Mouse (Mus musculus) bone marrow macrophage, adult 2 months (primary cell): ENCODE results near the gene Arid1b. TPM values are rescaled to one million over a fixed set of nuclear protein-coding genes. Genes with fewer than 3 reads are reported as not detected.

Experiments used
- H3K27ac ChIP-seq: 2 replicates; pipeline ENCODE4 v1.5.1; 2012; ENCODE audit warnings: low read depth, low read length; ENCODE audit not compliant: insufficient read depth
- H3K4me1 ChIP-seq: 2 replicates; pipeline ENCODE4 v1.6.1; 2012; ENCODE audit warnings: low read length; ENCODE audit not compliant: control insufficient read depth, insufficient read depth
- H3K4me3 ChIP-seq: 2 replicates; pipeline ENCODE4 v1.5.1; 2012; ENCODE audit warnings: mild to moderate bottlenecking, low read length, moderate library complexity; ENCODE audit not compliant: insufficient read depth
- CTCF ChIP-seq: IDR thresholded peaks from 2 replicates; pipeline ENCODE4 v1.5.1; 2012; ENCODE audit warnings: low read depth, mild to moderate bottlenecking, low read length, moderate library complexity
- POLR2A ChIP-seq: IDR thresholded peaks from 2 replicates; pipeline ENCODE4 v1.6.1; 2012; ENCODE audit warnings: mild to moderate bottlenecking, low read depth, low read length, borderline replicate concordance
- polyA plus RNA-seq: library from polyadenylated mRNA; stranded (reverse); fragments of >200 nt; gene quantifications from 2 replicates; pipeline ENCODE4 v1.2.4, GENCODE M21; 2012; ENCODE audit not compliant: missing spikeins, insufficient read depth, insufficient read length

Arid1b gene
- polyA plus RNA-seq, 1 experiment, result 25.8 TPM

DNA sequence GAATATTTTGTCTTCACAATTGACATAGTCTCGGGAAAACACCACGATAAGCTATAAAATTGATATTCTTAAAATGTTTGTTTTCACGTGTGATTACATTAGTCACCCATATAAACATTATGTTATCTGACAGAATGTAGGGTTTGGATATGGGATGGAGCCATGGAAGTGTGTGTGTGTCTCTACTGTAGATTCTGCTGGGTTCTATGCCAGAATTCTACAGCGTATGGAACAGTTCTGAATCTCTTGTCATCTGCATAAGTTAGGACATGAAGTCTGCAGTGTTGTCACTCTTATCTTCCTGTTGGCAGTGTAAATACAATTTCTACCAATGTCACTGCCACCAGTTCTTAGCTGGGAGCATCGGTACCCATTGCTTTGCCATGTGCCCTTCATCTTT lies 177.3 kb downstream of the Arid1b start:
- Histone ChIP-seq H3K4me3 (no peak overlapping the region), H3K4me1 (peaks cover 5% of the 10 kb centered on the region; the same call in 1 of the 2 replicates), H3K27ac (no peak overlapping the region)
- TF ChIP-seq CTCF, result no peak
- no peak for TF ChIP-seq POLR2A

DNA sequence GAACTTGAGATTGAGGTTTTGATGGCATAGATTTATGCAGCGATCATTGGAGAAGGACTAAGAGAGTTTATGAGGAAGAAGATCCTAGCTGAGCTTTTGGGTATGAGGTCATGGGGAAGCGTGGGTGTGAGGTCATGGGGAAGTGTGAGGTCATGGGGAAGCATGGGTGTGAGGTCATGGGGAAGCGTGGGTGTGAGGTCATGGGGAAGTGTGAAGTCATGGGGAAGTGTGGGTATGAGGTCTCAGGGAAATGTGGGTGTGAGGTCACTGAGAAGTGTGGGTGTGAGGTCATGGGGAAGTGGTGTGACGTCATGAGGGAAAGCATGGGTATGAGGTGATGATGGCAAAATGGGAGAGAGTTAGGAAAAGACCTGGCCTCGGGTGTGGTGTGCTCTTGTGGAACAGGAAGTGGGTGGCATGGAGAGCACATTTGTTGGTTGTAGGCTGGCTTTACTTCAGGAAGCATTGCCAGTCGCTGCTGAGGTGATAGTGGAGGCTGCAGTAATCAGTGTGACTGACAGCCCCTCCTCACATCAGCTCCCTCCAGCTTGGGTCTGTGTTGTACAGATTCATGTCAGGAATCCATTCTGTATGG lies 180.4 kb downstream of the Arid1b start:
- no peak for TF ChIP-seq CTCF
- no peak for TF ChIP-seq POLR2A
- Histone ChIP-seq H3K27ac (no peak overlapping the region), H3K4me3 (no peak overlapping the region), H3K4me1 (peaks cover 5% of the 10 kb centered on the region; the same call in 1 of the 2 replicates)

DNA sequence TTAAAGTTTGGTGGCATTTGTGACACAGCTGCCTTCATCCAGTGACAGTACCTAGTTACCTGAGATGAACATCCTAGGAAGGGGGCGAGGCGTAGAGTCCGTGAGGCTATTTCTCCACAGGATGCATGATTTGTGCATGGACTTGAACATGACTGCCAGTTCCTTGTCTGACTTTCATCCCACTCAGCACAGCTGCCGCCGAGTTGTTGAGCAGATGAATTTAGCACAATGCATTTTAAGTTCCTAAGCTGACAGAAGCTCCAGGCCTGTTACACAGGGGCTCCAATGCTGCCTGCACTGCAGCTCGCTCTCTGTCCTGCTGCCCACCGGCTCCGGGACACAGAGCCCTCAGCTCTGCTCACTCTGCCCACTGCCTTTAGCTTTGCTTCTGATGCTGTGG lies 181.4 kb downstream of the Arid1b start:
- no peak for TF ChIP-seq CTCF
- no peak for TF ChIP-seq POLR2A
- Histone ChIP-seq H3K27ac (no peak overlapping the region), H3K4me3 (no peak overlapping the region), H3K4me1 (peaks cover 5% of the 10 kb centered on the region; the same call in 1 of the 2 replicates)

DNA sequence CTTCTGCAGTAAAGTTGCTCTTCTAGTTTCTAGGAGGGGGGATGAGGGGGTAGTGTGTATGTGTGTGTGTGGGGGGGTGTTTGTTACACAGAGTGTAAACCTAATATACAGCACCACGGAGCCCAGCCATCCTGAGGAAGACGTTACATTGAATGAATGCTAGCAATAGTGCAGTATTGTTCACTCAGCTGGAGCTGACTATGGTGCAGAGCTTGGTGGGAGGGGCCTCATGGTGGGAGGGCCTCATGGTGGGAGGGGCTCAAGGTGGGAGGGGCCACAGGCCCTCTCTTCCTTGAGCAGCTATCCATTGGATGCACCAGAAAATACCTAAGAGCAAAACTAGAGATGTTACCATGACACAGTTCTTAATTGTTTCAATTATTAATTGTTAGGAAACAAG lies 182.2 kb downstream of the Arid1b start:
- H3K27ac ChIP-seq, result no peak overlapping the region
- peaks cover 5% of the 10 kb centered on the region; the same call in 1 of the 2 replicates for H3K4me1 ChIP-seq
- TF ChIP-seq POLR2A (no peak), CTCF (no peak)
- H3K4me3 ChIP-seq, result no peak overlapping the region

DNA sequence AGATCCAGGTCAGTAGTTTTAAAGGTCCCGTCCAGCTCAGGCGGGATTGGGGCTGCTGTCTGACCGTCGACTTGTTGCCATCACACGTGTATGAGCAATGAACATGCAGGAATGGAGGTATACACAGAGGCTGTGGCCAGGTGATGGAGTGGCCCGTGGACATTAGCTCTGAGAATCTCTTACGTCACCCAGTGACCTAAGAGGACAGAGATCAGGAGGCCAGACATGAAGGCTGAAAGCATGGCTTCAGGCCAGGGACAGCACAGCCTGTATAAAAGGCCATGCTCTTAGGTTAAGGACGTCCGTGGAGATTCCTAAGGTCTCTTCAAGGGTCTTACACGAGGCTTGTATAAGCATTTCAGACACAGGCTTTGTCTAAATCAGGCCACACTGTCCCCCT lies 184.4 kb downstream of the Arid1b start:
- Histone ChIP-seq H3K4me3 (no peak overlapping the region), H3K27ac (no peak overlapping the region), H3K4me1 (peaks cover 7% of the 10 kb centered on the region; the same call in 1 of the 2 replicates)
- no peak for TF ChIP-seq POLR2A

DNA sequence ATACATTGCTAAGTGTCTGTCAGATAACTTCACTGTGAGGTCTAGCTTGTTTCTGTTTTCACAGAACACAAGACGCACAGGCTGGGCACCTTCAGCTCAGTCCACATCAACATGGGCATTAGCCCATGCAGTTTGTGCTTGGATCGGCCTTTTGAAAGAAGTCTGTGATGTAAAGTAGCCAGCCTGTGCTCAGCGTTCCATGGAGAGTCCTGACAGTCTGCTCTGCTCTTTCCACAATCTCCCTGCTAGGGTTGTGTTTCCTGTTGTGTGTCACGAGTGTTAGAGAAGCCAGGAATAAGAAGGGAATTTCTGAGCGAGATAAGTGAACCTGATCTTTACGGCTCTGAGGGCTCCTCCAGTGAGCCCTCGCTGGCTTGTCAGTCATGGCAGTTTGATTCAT lies 184.9 kb downstream of the Arid1b start:
- TF ChIP-seq CTCF (no peak), POLR2A (no peak)
- Histone ChIP-seq H3K4me3 (no peak overlapping the region), H3K27ac (no peak overlapping the region), H3K4me1 (peaks cover 7% of the 10 kb centered on the region; the same call in 1 of the 2 replicates)

DNA sequence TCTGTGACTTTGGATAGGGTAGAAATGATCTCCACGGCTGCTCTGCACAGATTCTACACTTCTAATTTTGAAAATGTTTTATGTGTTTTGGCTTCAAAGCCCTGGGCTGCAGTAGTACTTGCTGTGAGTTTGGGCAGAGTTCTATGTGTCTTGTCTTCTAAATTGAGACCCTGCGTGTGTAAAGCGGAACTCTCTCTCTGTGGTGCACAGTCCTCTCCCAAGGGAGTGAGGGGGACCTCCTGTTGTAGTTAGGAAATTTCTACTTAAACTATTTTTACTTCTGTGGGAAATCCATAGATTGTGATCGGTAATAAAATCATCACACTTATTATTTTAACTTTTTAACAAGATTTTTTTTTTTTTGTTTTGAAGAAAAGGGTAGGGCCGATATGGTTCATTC lies 185.3 kb downstream of the Arid1b start:
- TF ChIP-seq CTCF (no peak), POLR2A (no peak)
- Histone ChIP-seq H3K4me3 (no peak overlapping the region), H3K4me1 (peaks cover 7% of the 10 kb centered on the region; the same call in 1 of the 2 replicates), H3K27ac (no peak overlapping the region)

DNA sequence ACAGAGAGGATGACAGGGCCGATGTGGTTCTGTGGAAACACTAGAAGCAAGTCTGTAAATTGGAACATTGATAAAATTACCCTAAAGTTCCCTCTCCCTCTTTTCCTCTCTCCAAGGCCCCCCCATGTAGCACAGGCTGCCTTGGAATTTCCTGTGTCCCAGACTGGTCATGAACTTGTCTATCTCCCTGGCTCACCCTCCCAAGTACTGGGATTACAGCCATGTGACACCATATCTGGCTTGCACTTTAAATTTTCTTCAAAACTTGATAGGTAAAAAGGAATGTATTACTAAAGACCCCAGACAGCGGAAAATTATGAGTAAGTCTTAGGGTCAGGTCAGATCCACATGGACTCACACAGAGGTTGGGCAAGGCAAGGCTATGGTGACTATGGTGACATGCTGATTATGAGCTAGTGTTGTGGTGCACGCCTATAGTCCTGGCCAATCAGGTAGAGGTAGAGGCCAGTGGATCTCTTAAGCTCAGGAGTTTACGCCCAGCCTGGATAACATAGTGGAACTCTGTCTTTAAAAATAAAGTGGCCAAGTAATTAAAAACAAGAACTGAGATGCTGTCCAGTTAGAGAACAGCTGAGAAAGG lies 185.9 kb downstream of the Arid1b start:
- TF ChIP-seq POLR2A, result no peak
- TF ChIP-seq CTCF, result no peak
- Histone ChIP-seq H3K4me3 (no peak overlapping the region), H3K4me1 (peaks cover 7% of the 10 kb centered on the region; the same call in 1 of the 2 replicates), H3K27ac (no peak overlapping the region)

DNA sequence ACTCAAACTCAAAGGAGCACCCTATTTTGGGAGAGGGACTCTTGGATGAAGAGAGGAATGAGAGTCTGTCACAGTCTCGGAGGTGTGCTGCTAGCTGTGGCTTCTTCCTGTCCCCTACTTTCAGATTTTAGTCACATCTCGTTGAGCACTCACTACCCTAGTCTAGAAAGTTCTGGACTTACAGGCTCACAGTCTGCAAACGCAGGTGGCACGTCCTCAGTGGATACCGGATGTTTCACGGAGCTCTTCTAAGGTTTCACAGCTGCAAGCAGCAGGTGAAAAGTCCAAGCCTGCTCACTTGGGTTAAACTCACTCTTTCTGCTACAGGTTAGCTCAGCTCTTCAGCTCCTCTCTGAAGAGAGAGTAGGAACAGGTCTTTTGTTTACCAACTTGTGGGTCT lies 186.8 kb downstream of the Arid1b start:
- TF ChIP-seq CTCF, result no peak
- no peak for TF ChIP-seq POLR2A
- H3K27ac ChIP-seq, result no peak overlapping the region

DNA sequence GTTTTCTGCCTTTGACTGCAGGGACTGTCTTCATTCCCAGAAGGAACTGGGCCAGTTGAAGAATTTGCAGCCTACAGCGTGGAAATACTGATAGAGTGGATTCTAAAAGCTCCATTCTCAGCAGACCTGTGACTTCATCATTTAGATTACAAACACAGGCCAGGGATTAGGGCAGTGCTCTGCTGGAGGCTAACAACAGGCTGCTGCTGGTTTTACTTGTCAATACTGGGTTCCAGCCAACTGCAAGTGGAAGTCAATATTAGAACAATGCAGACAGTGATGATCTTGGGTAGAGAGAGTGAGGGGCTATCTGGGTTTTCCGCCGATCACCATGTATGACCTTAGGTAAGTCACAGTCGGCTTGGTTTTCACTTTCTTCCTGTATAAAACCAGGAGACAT lies 188.4 kb downstream of the Arid1b start:
- no peak overlapping the region for H3K4me3 ChIP-seq
- TF ChIP-seq CTCF (no peak), POLR2A (no peak)
- H3K4me1 ChIP-seq, result peaks cover 12% of the 10 kb centered on the region
- no peak overlapping the region for H3K27ac ChIP-seq

More for the DNA sequence above, 186.8 kb downstream of the Arid1b start:
- H3K4me1 ChIP-seq, result peaks cover 7% of the 10 kb centered on the region; the same call in 1 of the 2 replicates
- no peak overlapping the region for H3K4me3 ChIP-seq
